Mouse (Mus musculus) embryonic facial prominence, embryonic 13.5 days (tissue): ENCODE measurements at regions not wholly inside any gene's neighbourhood (a gene's known extent, or its start where the extent isn't known, plus 50 kb on each side); places are given as distances from the start of the nearest gene placed in this dataset.

Source experiments
- ATAC-seq: fragments of 200-750 bp; cut with Nextera tagmentation; 2 replicates; pipeline ENCODE4 v1.8.0; 2017; ENCODE audit warnings: low read depth; ENCODE audit not compliant: insufficient number of reproducible peaks, insufficient read depth, low FRiP score, low TSS enrichment
- H3K27ac ChIP-seq: fragments of 300-500 bp; sonication (generic); 2 replicates; pipeline ENCODE4 v1.5.1; 2015; ENCODE audit warnings: moderate library complexity, mild to moderate bottlenecking, inconsistent platforms
- H3K27me3 ChIP-seq: fragments of 300-500 bp; sonication (generic); 2 replicates; pipeline ENCODE4 v1.6.1; 2015; ENCODE audit warnings: mild to moderate bottlenecking, inconsistent platforms
- H3K36me3 ChIP-seq: fragments of 300-500 bp; sonication (generic); 2 replicates; pipeline ENCODE4 v1.6.1; 2015; ENCODE audit warnings: mild to moderate bottlenecking, inconsistent platforms
- H3K4me1 ChIP-seq: fragments of 300-500 bp; sonication (generic); 2 replicates; pipeline ENCODE4 v1.6.1; 2015; ENCODE audit warnings: inconsistent platforms
- H3K4me2 ChIP-seq: fragments of 300-500 bp; sonication (generic); 2 replicates; pipeline ENCODE4 v1.6.1; 2015; ENCODE audit warnings: moderate library complexity, mild to moderate bottlenecking, inconsistent platforms
- H3K4me3 ChIP-seq: fragments of 300-500 bp; sonication (generic); 2 replicates; pipeline ENCODE4 v1.5.1; 2015; ENCODE audit warnings: mild to moderate bottlenecking, inconsistent platforms
- H3K9ac ChIP-seq: fragments of 300-500 bp; sonication (generic); 2 replicates; pipeline ENCODE4 v1.6.1; 2015; ENCODE audit warnings: mild to moderate bottlenecking, inconsistent platforms
- H3K9me3 ChIP-seq: fragments of 300-500 bp; sonication (generic); 2 replicates; pipeline ENCODE4 v1.6.1; 2016; ENCODE audit warnings: inconsistent platforms
- WGBS: fragments of 180-500 bp; shearing (Covaris S2); methylation state at CpG from one replicate; pipeline ENCODE4 v1.1.7; 2015; ENCODE audit warnings: mixed read lengths; 5-methylcytosine and 5-hydroxymethylcytosine counted together

DNA sequence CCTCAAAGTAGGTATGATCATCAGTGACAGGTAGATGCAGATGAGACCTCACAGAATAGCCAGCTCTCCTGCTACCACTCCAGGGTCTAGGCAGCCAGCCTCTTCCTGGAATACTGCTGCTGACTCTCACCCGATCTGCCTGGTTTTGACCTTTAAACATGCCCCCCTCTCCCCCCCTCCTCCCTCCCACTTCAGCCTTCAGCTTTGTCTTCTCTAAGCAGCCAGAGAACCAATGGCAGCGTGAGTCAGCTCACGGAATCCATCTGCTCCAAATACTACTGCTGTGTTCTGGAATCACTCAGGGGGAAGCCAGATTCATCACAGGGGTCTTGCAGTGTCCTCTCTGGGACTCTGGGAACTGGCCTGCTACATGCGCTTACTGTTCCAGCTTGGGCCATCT lies 83.4 kb upstream of the Cpeb2 start:
- no peak for ATAC-seq
- 32% methylated on average over 4 of the region's 4 CpGs for WGBS
- Histone ChIP-seq H3K27ac (no peak overlapping the region), H3K9ac (no peak overlapping the region), H3K4me1 (no peaks in the 10 kb centered on the region), H3K27me3 (no peaks in the 10 kb centered on the region), H3K36me3 (no peaks in the 10 kb centered on the region), H3K4me2 (no peak overlapping the region), H3K9me3 (no peaks in the 10 kb centered on the region), H3K4me3 (no peak overlapping the region)

DNA sequence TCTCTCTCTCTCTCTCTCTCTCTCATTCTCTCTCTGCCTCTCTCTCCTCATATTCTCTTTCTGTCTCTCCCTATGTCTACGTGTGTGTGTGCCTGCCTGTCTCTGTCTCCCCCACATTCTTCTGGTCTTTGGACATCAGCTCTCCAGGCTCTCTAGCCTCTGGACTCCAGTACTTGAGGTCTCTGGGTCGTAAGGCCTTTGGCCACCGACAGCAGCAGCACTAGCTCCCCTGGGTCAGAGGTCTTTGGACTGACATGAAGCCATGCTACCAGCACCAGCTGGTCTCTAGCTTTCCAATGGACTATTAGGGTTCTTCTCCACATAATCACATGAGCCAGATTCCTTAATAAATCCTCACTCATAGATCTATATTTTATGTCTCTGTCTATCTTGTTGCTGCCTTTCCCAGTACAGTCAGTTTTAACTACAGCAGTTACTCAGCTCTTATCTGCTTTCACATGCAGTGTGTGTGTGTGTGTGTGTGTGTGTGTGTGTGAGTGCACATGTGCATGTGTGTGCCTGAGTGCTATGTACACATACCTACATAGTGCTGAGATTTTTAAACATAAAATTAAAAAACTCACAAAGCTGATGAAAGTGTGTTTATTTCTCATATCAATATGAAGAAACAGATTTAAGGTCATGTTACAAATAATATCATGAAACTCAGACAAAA lies 81.7 kb upstream of the Cpeb2 start:
- Histone ChIP-seq H3K9ac (no peak overlapping the region), H3K36me3 (no peaks in the 10 kb centered on the region), H3K27me3 (no peaks in the 10 kb centered on the region), H3K4me1 (no peaks in the 10 kb centered on the region), H3K4me2 (no peak overlapping the region), H3K9me3 (no peaks in the 10 kb centered on the region), H3K4me3 (no peak overlapping the region), H3K27ac (no peak overlapping the region)
- no peak for ATAC-seq
- 66% methylated on average over 3 of the region's 3 CpGs for WGBS

DNA sequence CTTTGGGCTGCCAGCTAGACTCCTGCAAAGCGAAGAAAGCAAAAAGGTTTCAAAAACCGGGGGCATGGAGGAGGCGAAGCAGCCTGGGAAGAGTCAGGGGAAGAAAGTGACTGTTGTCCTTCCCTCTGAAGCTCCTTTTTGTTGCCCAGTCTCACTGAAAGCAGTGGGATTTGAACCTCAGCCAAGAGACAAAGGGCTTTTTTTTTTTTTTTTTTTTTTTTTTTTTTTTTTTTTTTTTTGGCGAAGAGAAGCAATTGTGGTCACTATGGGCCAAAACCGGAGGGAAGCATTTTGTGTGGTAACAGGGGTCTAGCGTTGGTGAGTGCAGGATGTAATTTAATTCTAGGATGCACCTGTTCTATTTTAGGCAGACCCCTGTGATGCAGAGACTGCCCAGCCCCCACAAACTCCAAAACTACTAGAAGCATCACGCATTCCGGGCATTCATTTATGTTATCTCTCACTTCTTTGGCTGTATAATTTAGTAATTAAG lies 80.8 kb upstream of the Cpeb2 start:
- 18% methylated on average over 8 of the region's 8 CpGs for WGBS
- no peak for ATAC-seq
- no peak overlapping the region for H3K27ac ChIP-seq

DNA sequence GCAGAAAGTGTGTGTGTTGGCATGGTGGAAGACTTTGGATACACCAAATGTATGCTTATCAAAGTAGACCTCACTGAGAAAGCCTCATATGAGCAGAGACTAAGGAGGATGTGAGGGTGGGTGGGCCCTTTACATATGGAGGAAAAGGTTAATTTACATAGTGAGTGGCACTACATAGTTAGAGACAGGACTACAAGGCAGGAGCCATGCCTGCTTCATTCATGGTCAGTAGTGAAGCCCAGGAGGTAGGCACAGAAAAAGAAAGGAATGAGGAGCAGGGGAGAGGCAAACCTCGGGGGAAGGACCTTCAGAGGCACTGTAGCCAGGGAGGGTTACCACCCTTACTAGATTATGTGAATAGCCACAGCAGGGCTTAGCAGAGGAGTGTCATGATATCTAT lies 80.1 kb upstream of the Cpeb2 start:
- WGBS: 60% methylated on average over 1 of the region's 1 CpGs
- Histone ChIP-seq H3K27me3 (no peaks in the 10 kb centered on the region), H3K36me3 (no peaks in the 10 kb centered on the region), H3K4me3 (no peak overlapping the region), H3K9ac (no peak overlapping the region), H3K4me1 (no peaks in the 10 kb centered on the region), H3K4me2 (no peak overlapping the region), H3K9me3 (no peaks in the 10 kb centered on the region), H3K27ac (no peak overlapping the region)
- ATAC-seq: no peak

More for the DNA sequence above, 80.8 kb upstream of the Cpeb2 start:
- no peaks in the 10 kb centered on the region for H3K4me1 ChIP-seq
- no peaks in the 10 kb centered on the region for H3K9me3 ChIP-seq
- H3K4me2 ChIP-seq: no peak overlapping the region
- no peaks in the 10 kb centered on the region for H3K27me3 ChIP-seq
- no peaks in the 10 kb centered on the region for H3K36me3 ChIP-seq
- no peak overlapping the region for H3K9ac ChIP-seq
- no peak overlapping the region for H3K4me3 ChIP-seq

DNA sequence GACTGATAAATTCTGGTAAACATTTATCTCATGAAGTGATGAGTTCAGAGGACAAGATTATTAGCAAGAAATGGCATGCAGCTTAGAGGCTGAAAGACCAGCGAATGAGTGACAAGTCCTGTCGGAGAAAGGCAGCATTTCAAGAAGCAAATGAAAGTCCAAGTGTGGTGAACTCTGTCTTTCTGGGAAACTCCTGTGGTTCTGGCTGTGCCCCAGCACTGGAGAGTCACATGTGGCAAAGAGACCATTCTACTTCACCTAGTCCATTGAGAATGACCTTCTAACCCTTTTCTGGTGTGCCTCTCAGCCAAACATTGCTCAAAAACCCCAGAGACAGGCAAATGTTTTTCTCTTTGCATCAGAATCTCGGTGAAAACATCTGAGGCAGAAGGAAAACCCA lies 76.2 kb upstream of the Cpeb2 start:
- WGBS: 85% methylated on average over 3 of the region's 3 CpGs
- H3K4me1 ChIP-seq: no peaks in the 10 kb centered on the region
- no peaks in the 10 kb centered on the region for H3K9me3 ChIP-seq
- H3K27ac ChIP-seq: no peak overlapping the region
- H3K36me3 ChIP-seq: no peaks in the 10 kb centered on the region
- H3K4me3 ChIP-seq: no peak overlapping the region
- H3K9ac ChIP-seq: no peak overlapping the region
- H3K4me2 ChIP-seq: no peak overlapping the region
- ATAC-seq: no peak
- H3K27me3 ChIP-seq: no peaks in the 10 kb centered on the region

DNA sequence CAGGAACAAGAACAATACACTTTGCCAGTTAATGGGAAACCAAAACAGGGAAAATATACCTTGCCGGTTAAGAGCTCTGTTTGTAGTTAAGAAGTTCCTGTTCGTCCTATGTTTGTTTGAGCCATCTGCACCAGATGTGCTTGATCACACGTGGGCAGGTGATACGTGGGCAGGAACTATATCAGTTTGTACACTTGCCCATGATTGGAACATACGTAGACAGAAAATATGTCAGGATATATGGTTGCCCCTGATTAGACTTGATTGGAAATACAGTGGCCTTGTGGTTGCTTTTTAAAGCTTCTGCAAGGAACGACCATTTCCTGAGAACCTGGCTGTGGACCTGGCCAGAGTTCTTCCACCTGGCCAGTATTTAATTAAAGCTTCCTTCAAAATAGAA lies 72.8 kb upstream of the Cpeb2 start:
- Histone ChIP-seq H3K36me3 (no peaks in the 10 kb centered on the region), H3K9ac (no peak overlapping the region), H3K4me3 (no peak overlapping the region), H3K27me3 (no peaks in the 10 kb centered on the region), H3K27ac (no peak overlapping the region), H3K4me2 (no peak overlapping the region), H3K9me3 (no peaks in the 10 kb centered on the region), H3K4me1 (no peaks in the 10 kb centered on the region)
- 80% methylated on average over 6 of the region's 6 CpGs for WGBS
- ATAC-seq: no peak

DNA sequence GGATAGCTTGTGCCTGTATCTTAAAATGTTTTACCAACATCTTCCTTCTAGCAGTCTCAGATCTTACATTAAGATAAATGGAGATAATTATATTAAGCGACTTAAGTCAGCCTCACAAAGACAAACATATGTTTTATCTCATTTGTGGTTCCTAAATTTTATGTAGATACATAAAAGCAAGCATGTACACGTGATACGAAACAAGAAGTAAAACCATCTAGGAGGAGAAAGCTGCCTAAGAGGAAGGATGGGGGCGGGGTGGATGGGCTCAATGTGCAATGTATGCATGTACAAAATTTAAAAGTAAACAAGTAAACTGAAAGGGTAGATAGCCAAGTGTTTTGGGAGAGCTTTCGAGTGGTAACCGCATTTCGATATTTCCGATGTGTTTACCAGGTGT lies 51.5 kb upstream of the Cpeb2 start:
- WGBS: 46% methylated on average over 8 of the region's 8 CpGs

More for the DNA sequence above, 51.5 kb upstream of the Cpeb2 start:
- no peaks in the 10 kb centered on the region for H3K36me3 ChIP-seq
- no peak for ATAC-seq
- no peaks in the 10 kb centered on the region for H3K9me3 ChIP-seq
- H3K9ac ChIP-seq: no peak overlapping the region
- H3K4me1 ChIP-seq: no peaks in the 10 kb centered on the region
- H3K27ac ChIP-seq: no peak overlapping the region
- H3K4me2 ChIP-seq: no peak overlapping the region
- no peaks in the 10 kb centered on the region for H3K27me3 ChIP-seq
- no peak overlapping the region for H3K4me3 ChIP-seq
